Mouse (Mus musculus) kidney, adult 8-10 months (tissue): ENCODE results near the gene Smim13.
"Not testable (repeated sequence)": the region's sequence is repeated elsewhere in the genome, so short reads cannot be mapped to it uniquely, and the experiment has no call there.

ENCODE experiments used
- DNase-seq, 2 experiments: peaks; one replicate each; pipeline ENCODE4 v3.0.0; 2022

Smim13 gene

GRCm38 (mm10) chr13:41249538-41250317, at the start of gene Smim13:
TSS of gene Smim13 (plus strand) at chr13:41249844.
- DNase-seq: peak; percentile 93 to 95

- DNase-seq: no peak
These were observed 48.8 kb upstream of the Smim13 start for GRCm38 (mm10) chr13:41200861-41201260.

- no peak for DNase-seq
These were observed 46.4 kb upstream of the Smim13 start for GRCm38 (mm10) chr13:41203289-41203688.

GRCm38 (mm10) chr13:41203691-41204090, 46.0 kb upstream of the Smim13 start:
- no peak for DNase-seq

- DNase-seq: not testable (repeated sequence)
These were observed 44.1 kb upstream of the Smim13 start for GRCm38 (mm10) chr13:41205568-41205967.

- DNase-seq: no peak
These were observed 43.4 kb upstream of the Smim13 start for GRCm38 (mm10) chr13:41206241-41206640.

- peak; percentile 20 to 49 for DNase-seq
These were observed 38.4 kb upstream of the Smim13 start for GRCm38 (mm10) chr13:41211276-41211675.

GRCm38 (mm10) chr13:41212558-41213322, 36.9 kb upstream of the Smim13 start:
- peak; percentile 32 to 52 for DNase-seq

- no peak for DNase-seq
These were observed 34.0 kb upstream of the Smim13 start for GRCm38 (mm10) chr13:41215669-41216068.

GRCm38 (mm10) chr13:41216236-41216635, 33.4 kb upstream of the Smim13 start:
- peak in 1 of 2 experiments; percentile 44 for DNase-seq

- DNase-seq: no peak
These were observed 30.6 kb upstream of the Smim13 start for GRCm38 (mm10) chr13:41219056-41219455.

GRCm38 (mm10) chr13:41219687-41220303, 29.8 kb upstream of the Smim13 start:
- peak in 1 of 2 experiments; percentile 15 for DNase-seq

GRCm38 (mm10) chr13:41220304-41220834, 29.3 kb upstream of the Smim13 start, which contains the start of gene Elovl2:
TSS of gene Elovl2 (minus strand) at chr13:41220405.
- DNase-seq: peak; percentile 55 to 69

GRCm38 (mm10) chr13:41226513-41226912, 23.1 kb upstream of the Smim13 start:
- no peak for DNase-seq

GRCm38 (mm10) chr13:41228060-41228459, 21.6 kb upstream of the Smim13 start:
- no peak for DNase-seq

- DNase-seq: no peak
These were observed 19.4 kb upstream of the Smim13 start for GRCm38 (mm10) chr13:41230256-41230655.

GRCm38 (mm10) chr13:41231389-41231983, 18.2 kb upstream of the Smim13 start:
- no peak for DNase-seq

- peak; percentile 85 to 87 for DNase-seq
These were observed 17.4 kb upstream of the Smim13 start for GRCm38 (mm10) chr13:41232209-41232608.

GRCm38 (mm10) chr13:41233241-41233640, 16.4 kb upstream of the Smim13 start:
- no peak for DNase-seq

- DNase-seq: no peak
These were observed 14.5 kb upstream of the Smim13 start for GRCm38 (mm10) chr13:41235181-41235580.

GRCm38 (mm10) chr13:41235845-41236741, 13.6 kb upstream of the Smim13 start:
- DNase-seq: peak; percentile 70 to 76
